Mouse (Mus musculus) adrenal gland, postnatal 25 days (tissue): ENCODE data around the gene Adamts3. TPM values are rescaled to one million over a fixed set of nuclear protein-coding genes. Genes with fewer than 3 reads are reported as not detected.

Experiments
- DNase-seq: peaks from one replicate; pipeline ENCODE4 v3.0.0; 2021; ENCODE audit warnings: mixed read lengths
- long read RNA-seq: library from polyadenylated mRNA; stranded (forward); transcript quantifications from one replicate; pipeline ENCODE4 v2.0.0, GENCODE M21; 2021
- total RNA-seq: library from RNA; stranded (reverse); gene quantifications from 2 replicates; pipeline ENCODE4 v1.2.3, GENCODE M21; 2021

Adamts3 gene
- 5.4 and 8.5 TPM in 2 replicates for total RNA-seq
- long read RNA-seq, partial matches to known transcripts, result 0 of 2 reads
- long read RNA-seq, other reads (novel, unspliced or antisense), result 0 of 2 reads

GRCm38 (mm10) chr5:89883051-89883907, at the start of gene Adamts3:
Gene Adamts3 (minus strand): TSS chr5:89883334.
- DNase-seq, result peak; percentile 68

- DNase-seq, result no peak
Measured at GRCm38 (mm10) chr5:89931511-89931910, 48.4 kb upstream of the Adamts3 start.

GRCm38 (mm10) chr5:89912359-89912758, 29.2 kb upstream of the Adamts3 start:
- DNase-seq, result no peak

- DNase-seq, result no peak
Measured at GRCm38 (mm10) chr5:89911950-89912349, 28.8 kb upstream of the Adamts3 start.

GRCm38 (mm10) chr5:89911508-89911907, 28.4 kb upstream of the Adamts3 start:
- DNase-seq, result no peak

- DNase-seq, result no peak
Measured at GRCm38 (mm10) chr5:89906884-89907431, 23.8 kb upstream of the Adamts3 start.

GRCm38 (mm10) chr5:89901026-89901425, 17.9 kb upstream of the Adamts3 start:
- DNase-seq, result no peak

GRCm38 (mm10) chr5:89897495-89897894, 14.4 kb upstream of the Adamts3 start:
- DNase-seq, result peak; percentile 71

GRCm38 (mm10) chr5:89895520-89895919, 12.4 kb upstream of the Adamts3 start:
- DNase-seq, result no peak

GRCm38 (mm10) chr5:89884991-89885390, 1.9 kb upstream of the Adamts3 start:
- DNase-seq, result no peak

GRCm38 (mm10) chr5:89883908-89884204, 722 bp upstream of the Adamts3 start:
- no peak for DNase-seq

- peak; percentile 64 for DNase-seq
Measured at GRCm38 (mm10) chr5:89882091-89882734, 921 bp downstream of the Adamts3 start.

GRCm38 (mm10) chr5:89881425-89881824, 1.7 kb downstream of the Adamts3 start:
- DNase-seq, result no peak

- no peak for DNase-seq
Measured at GRCm38 (mm10) chr5:89878866-89879392, 4.2 kb downstream of the Adamts3 start.

GRCm38 (mm10) chr5:89872661-89873060, 10.5 kb downstream of the Adamts3 start:
- DNase-seq, result no peak

- DNase-seq, result no peak
Measured at GRCm38 (mm10) chr5:89859603-89860002, 23.5 kb downstream of the Adamts3 start.

- no peak for DNase-seq
Measured at GRCm38 (mm10) chr5:89858837-89859236, 24.3 kb downstream of the Adamts3 start.

- no peak for DNase-seq
Measured at GRCm38 (mm10) chr5:89846551-89846950, 36.6 kb downstream of the Adamts3 start.

- peak; percentile 33 for DNase-seq
Measured at GRCm38 (mm10) chr5:89844354-89844753, 38.8 kb downstream of the Adamts3 start.

- DNase-seq, result no peak
Measured at GRCm38 (mm10) chr5:89843478-89843877, 39.7 kb downstream of the Adamts3 start.

GRCm38 (mm10) chr5:89839627-89840026, 43.5 kb downstream of the Adamts3 start:
- peak; percentile 38 for DNase-seq

- no peak for DNase-seq
Measured at GRCm38 (mm10) chr5:89821175-89821574, 62.0 kb downstream of the Adamts3 start.

GRCm38 (mm10) chr5:89819531-89819930, 63.6 kb downstream of the Adamts3 start:
- DNase-seq, result peak; percentile 46
